Mouse (Mus musculus) T-cell, adult 2 months (primary cell): Measurements from ENCODE around the gene Rnf214.

Experiments used
- DNase-seq: peaks from one replicate; pipeline ENCODE4 v3.0.0; 2022; ENCODE audit warnings: low spot score

The Rnf214 gene

DNA sequence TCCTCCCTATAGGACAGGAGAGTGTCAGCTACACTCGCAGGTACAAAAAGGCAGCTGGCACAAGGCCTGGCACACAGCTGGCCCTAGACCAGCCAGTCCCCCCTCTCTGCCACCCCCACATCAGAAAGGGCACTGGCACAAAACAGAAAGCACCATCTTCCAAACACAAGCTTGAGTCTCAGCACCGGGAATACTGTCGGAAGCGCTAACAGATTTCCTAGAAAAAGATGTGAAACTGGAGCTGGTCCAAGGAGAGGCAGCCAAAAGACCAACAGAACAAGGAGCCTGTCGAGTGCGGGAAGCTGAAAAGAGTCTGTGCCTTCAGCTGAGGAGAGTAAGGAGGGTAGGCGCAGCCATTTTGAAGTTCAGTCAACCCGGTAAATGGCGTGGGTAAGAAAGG lies 91.6 kb downstream of the Rnf214 start:
- DNase-seq = no peak
